Mouse (Mus musculus): ENCODE results near the gene Col5a2. TPM values are rescaled to one million over a fixed set of nuclear protein-coding genes. Genes with fewer than 3 reads are reported as not detected.
"Not testable (repeated sequence)": the region's sequence is repeated elsewhere in the genome, so short reads cannot be mapped to it uniquely, and the experiment has no call there.

Gene Col5a2
- total and polyA plus RNA-seq, 3 experiments: not detected

DNA sequence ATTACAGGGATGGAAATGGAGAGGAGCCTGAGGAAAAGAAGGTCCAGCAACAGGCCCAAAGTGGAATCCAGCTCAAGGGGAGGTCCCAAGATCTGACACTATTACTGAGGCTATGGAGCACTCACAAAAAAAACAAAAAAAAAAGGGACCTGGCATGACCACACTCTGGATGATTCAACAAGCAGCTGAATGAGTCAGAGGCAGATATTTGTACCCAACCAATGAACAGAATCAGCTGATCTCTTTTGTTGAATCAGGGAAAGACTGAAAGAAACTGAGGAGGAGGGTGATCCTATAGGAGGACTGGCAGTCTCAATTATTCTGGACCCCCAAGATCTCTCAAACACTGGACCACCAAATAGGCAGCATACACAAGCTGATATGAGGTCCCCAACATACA, 24.4 kb upstream of the Col5a2 start:
- H3K27ac ChIP-seq (ENCODE audit: insufficient read depth, low read depth); H3K4me2 ChIP-seq (ENCODE audit: insufficient read depth, low read depth, poor library complexity, severe bottlenecking); in situ Hi-C loops (cut with MboI; ENCODE audit: low pct_ligation_motif_present, low pct_unique_long_range_greater_than_20kb, low sequenced_read_pairs); H3K27me3 ChIP-seq (replicated peaks); H3K9me3 ChIP-seq (replicated peaks; ENCODE audit: low read length); H3K4me1 ChIP-seq (ENCODE audit: control insufficient read depth in 1 of 2, insufficient read depth in 2 of 2); dilution Hi-C loops (cut with MboI; ENCODE audit: extremely low pct_ligation_motif_present, extremely low pct_unique_long_range_greater_than_20kb, low sequenced_read_pairs); H3K9ac ChIP-seq (ENCODE audit: insufficient read depth, low read depth); H3K4me3 ChIP-seq (replicated peaks in 1 of 3; ENCODE audit: low read depth in 2 of 3, low read length in 2 of 3, poor library complexity in 1 of 3); H3K79me2 ChIP-seq (replicated peaks; ENCODE audit: control insufficient read depth, extremely low read depth, insufficient read depth, poor library complexity, severe bottlenecking); DNase-seq (ENCODE audit: extremely low read depth); H3K36me3 ChIP-seq (replicated peaks in 1 of 2; ENCODE audit: control insufficient read depth in 1 of 2, insufficient read depth in 1 of 2, low read length in 1 of 2): not testable (repeated sequence)

DNA sequence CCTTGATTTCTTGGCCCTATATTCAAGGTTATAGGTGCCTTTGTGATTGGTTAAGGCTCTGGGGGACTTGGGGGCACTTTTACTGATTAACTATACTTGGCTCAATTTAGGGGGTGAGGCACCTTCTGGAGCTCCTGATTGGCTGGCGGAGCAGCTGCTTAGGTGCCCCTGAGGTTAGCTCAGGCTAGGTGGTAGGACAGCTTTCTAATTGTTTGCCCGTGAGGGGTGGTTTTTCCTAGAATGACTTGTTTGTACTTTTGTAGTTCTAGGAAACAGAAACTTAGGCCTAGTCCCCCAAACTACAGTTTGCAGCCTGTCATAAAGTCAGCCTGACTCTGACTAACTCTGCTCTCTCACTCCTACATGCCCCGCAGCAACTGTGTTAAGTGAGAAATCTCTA, 20.5 kb upstream of the Col5a2 start:
- dilution Hi-C loops (cut with MboI; ENCODE audit: extremely low pct_ligation_motif_present, extremely low pct_unique_long_range_greater_than_20kb, low sequenced_read_pairs): no loop called here
- no peak for DNase-seq (ENCODE audit: extremely low read depth)

DNA sequence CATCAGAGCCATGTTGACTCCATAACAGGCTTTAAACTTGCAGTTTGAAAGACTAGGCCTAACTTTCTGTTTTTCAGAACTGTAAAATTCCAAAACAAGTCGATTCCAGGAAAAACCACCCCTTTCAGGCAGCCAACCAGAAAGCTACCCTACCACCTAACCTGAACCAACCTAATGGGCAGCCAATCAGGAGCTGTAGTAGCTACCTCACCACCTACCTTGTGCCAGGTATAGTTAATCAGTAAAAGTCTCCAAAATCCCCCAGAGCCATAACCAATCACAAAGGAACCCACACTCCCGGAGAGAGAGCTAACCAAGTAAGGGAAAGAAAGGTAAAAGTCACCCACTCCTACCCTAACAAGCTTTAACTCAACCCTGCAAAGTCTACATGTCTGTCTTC, 18.4 kb upstream of the Col5a2 start:
- H3K9ac ChIP-seq (ENCODE audit: insufficient read depth, low read depth): no peak overlapping the region
- no peaks in the 10 kb centered on the region for H3K79me2 ChIP-seq (replicated peaks; ENCODE audit: control insufficient read depth, extremely low read depth, insufficient read depth, poor library complexity, severe bottlenecking)
- no peak overlapping the region for H3K27ac ChIP-seq (ENCODE audit: insufficient read depth, low read depth)
- no peaks in the 10 kb centered on the region for H3K27me3 ChIP-seq (replicated peaks)
- no peaks in the 10 kb centered on the region for H3K4me1 ChIP-seq (ENCODE audit: control insufficient read depth in 1 of 2, insufficient read depth in 2 of 2)
- H3K36me3 ChIP-seq (replicated peaks in 1 of 2; ENCODE audit: control insufficient read depth in 1 of 2, insufficient read depth in 1 of 2, low read length in 1 of 2): no peaks in the 10 kb centered on the region
- H3K9me3 ChIP-seq (replicated peaks; ENCODE audit: low read length): no peaks in the 10 kb centered on the region
- no peak overlapping the region for H3K4me2 ChIP-seq (ENCODE audit: insufficient read depth, low read depth, poor library complexity, severe bottlenecking)
- TF ChIP-seq MAZ (IDR thresholded peaks at IDR 0.05; ENCODE audit: low read depth, low read length) (no peak), USF2 (conservative IDR thresholded peaks at IDR 0.05; ENCODE audit: low read depth, low read length) (no peak), UBTF (IDR thresholded peaks at IDR 0.05; ENCODE audit: low read depth, low read length) (no peak), GABPA (IDR thresholded peaks at IDR 0.05; ENCODE audit: insufficient replicate concordance, low read depth, low read length) (no peak), PAX5 (IDR thresholded peaks at IDR 0.05; ENCODE audit: low read length) (no peak), EP300 (IDR thresholded peaks at IDR 0.05; ENCODE audit: low read length) (no peak), ZNF384 (IDR thresholded peaks at IDR 0.05; ENCODE audit: low read depth, low read length) (no peak)
- DNase-seq (ENCODE audit: extremely low read depth): no peak
- in situ Hi-C loops (cut with MboI; ENCODE audit: low pct_ligation_motif_present, low pct_unique_long_range_greater_than_20kb, low sequenced_read_pairs): no loop called here
- H3K4me3 ChIP-seq (replicated peaks in 1 of 3; ENCODE audit: low read depth in 2 of 3, low read length in 2 of 3, poor library complexity in 1 of 3): no peak overlapping the region
- dilution Hi-C loops (cut with MboI; ENCODE audit: extremely low pct_ligation_motif_present, extremely low pct_unique_long_range_greater_than_20kb, low sequenced_read_pairs): no loop called here

More for the DNA sequence above, 20.5 kb upstream of the Col5a2 start:
- no peaks in the 10 kb centered on the region for H3K27me3 ChIP-seq (replicated peaks)
- H3K4me3 ChIP-seq (replicated peaks in 1 of 3; ENCODE audit: low read depth in 2 of 3, low read length in 2 of 3, poor library complexity in 1 of 3): no peak overlapping the region
- no peak overlapping the region for H3K4me2 ChIP-seq (ENCODE audit: insufficient read depth, low read depth, poor library complexity, severe bottlenecking)
- no peaks in the 10 kb centered on the region for H3K36me3 ChIP-seq (replicated peaks in 1 of 2; ENCODE audit: control insufficient read depth in 1 of 2, insufficient read depth in 1 of 2, low read length in 1 of 2)
- no peaks in the 10 kb centered on the region for H3K79me2 ChIP-seq (replicated peaks; ENCODE audit: control insufficient read depth, extremely low read depth, insufficient read depth, poor library complexity, severe bottlenecking)
- in situ Hi-C loops (cut with MboI; ENCODE audit: low pct_ligation_motif_present, low pct_unique_long_range_greater_than_20kb, low sequenced_read_pairs): no loop called here
- H3K4me1 ChIP-seq (ENCODE audit: control insufficient read depth in 1 of 2, insufficient read depth in 2 of 2): no peaks in the 10 kb centered on the region
- H3K9me3 ChIP-seq (replicated peaks; ENCODE audit: low read length): no peaks in the 10 kb centered on the region
- no peak overlapping the region for H3K27ac ChIP-seq (ENCODE audit: insufficient read depth, low read depth)
- H3K9ac ChIP-seq (ENCODE audit: insufficient read depth, low read depth): no peak overlapping the region
- no peak for TF ChIP-seq MAZ (IDR thresholded peaks at IDR 0.05; ENCODE audit: low read depth, low read length)
- TF ChIP-seq PAX5 (IDR thresholded peaks at IDR 0.05; ENCODE audit: low read length): no peak
- no peak for TF ChIP-seq IRF4 (IDR thresholded peaks at IDR 0.05; ENCODE audit: low read depth, low read length)
- TF ChIP-seq TCF12 (IDR thresholded peaks at IDR 0.05; ENCODE audit: low read depth, low read length): no peak
- TF ChIP-seq MAFK (IDR thresholded peaks at IDR 0.05; ENCODE audit: insufficient replicate concordance, low read length): no peak
- no peak for TF ChIP-seq SMC3 (IDR thresholded peaks at IDR 0.05; ENCODE audit: low read depth, low read length)
- no peak for TF ChIP-seq RCOR1 (conservative IDR thresholded peaks at IDR 0.05; ENCODE audit: low read depth, low read length)
- TF ChIP-seq CHD2 (IDR thresholded peaks at IDR 0.05; ENCODE audit: low read length): no peak
- TF ChIP-seq CHD1 (IDR thresholded peaks at IDR 0.05; ENCODE audit: low read depth, low read length): no peak
- TF ChIP-seq USF1 (IDR thresholded peaks at IDR 0.05; ENCODE audit: low read depth, low read length): no peak
- TF ChIP-seq POLR2A (IDR thresholded peaks at IDR 0.05; ENCODE audit: low read depth, low read length): no peak
- TF ChIP-seq E2F4 (IDR thresholded peaks at IDR 0.05; ENCODE audit: insufficient replicate concordance, low read depth, low read length): no peak
- TF ChIP-seq ETS1 (conservative IDR thresholded peaks at IDR 0.05; ENCODE audit: low read depth, low read length): no peak
- TF ChIP-seq MYC (IDR thresholded peaks at IDR 0.05; ENCODE audit: low read depth, low read length): no peak
